Mouse (Mus musculus): ENCODE measurements around the gene Prrt2. TPM values are rescaled to one million over a fixed set of nuclear protein-coding genes. Genes with fewer than 3 reads are reported as not detected.
A peak's percentile ranks its signal among the peaks of the same experiment; 100 is the strongest.

Prrt2 gene
- polyA plus RNA-seq, 1 experiment from 2014 or later: 0.36 TPM

GRCm38 (mm10) chr7:127026616-127026983 is 5.6 kb upstream of the Prrt2 start:
- in situ Hi-C loops (cut with MboI; ENCODE audit: low pct_unique_long_range_greater_than_20kb): no loop called here
- no peak for TF ChIP-seq CTCF (IDR thresholded peaks at IDR 0.05)
- CTCF ChIA-PET: interaction anchor here (3.3 kb wide), 1 partner anchor 11 kb away, joined by 21 read pairs; the partner anchor contains the start of genes Mvp, Pagr1a and Pagr1b
- POLR2A ChIA-PET: interaction anchor here (5.6 kb wide), 1 partner anchor 10 kb away, joined by 31 read pairs; the partner anchor contains the start of genes Pagr1a and Pagr1b
- no peaks in the 10 kb centered on the region for H3K27me3 ChIP-seq
- DNase-seq (ENCODE audit: low read depth, low spot score): no peak
- peak; percentile 1 for ATAC-seq

GRCm38 (mm10) chr7:127026161-127026600 is 5.2 kb upstream of the Prrt2 start:
- ATAC-seq (peak; percentile 26), DNase-seq (ENCODE audit: low read depth, low spot score) (no peak)
- CTCF ChIA-PET: interaction anchor here (3.3 kb wide), 1 partner anchor 11 kb away, joined by 21 read pairs; the partner anchor contains the start of genes Mvp, Pagr1a and Pagr1b
- POLR2A ChIA-PET: interaction anchor here (1.6 to 5.6 kb wide), 2 partner anchors 10 to 77 kb away, joined by 9 to 31 read pairs; partner anchors contain the start of genes Pagr1a and Pagr1b
- no peaks in the 10 kb centered on the region for H3K27me3 ChIP-seq
- in situ Hi-C loops (cut with MboI; ENCODE audit: low pct_unique_long_range_greater_than_20kb): no loop called here
- TF ChIP-seq CTCF (IDR thresholded peaks at IDR 0.05): no peak

GRCm38 (mm10) chr7:127025556-127026160 is 4.6 kb upstream of the Prrt2 start:
- no peak for ATAC-seq

GRCm38 (mm10) chr7:127024755-127025555 is 3.9 kb upstream of the Prrt2 start:
- in situ Hi-C loops (cut with MboI; ENCODE audit: low pct_unique_long_range_greater_than_20kb): no loop called here

More at GRCm38 (mm10) chr7:127025556-127026160, 4.6 kb upstream of the Prrt2 start:
- no peak for TF ChIP-seq CTCF (IDR thresholded peaks at IDR 0.05)
- DNase-seq (ENCODE audit: low read depth, low spot score): no peak
- POLR2A ChIA-PET: interaction anchor here (1.6 to 5.6 kb wide), 2 partner anchors 9 to 77 kb away, joined by 9 to 31 read pairs; partner anchors contain the start of genes Pagr1a and Pagr1b
- in situ Hi-C loops (cut with MboI; ENCODE audit: low pct_unique_long_range_greater_than_20kb): no loop called here
- CTCF ChIA-PET: interaction anchor here (0.8 to 3.3 kb wide), 2 partner anchors 10 to 76 kb away, joined by 3 to 21 read pairs; partner anchors contain the start of genes Mvp, Pagr1a and Pagr1b
- no peaks in the 10 kb centered on the region for H3K27me3 ChIP-seq

GRCm38 (mm10) chr7:127023896-127024690 is 3.1 kb upstream of the Prrt2 start:
- ChIA-PET CTCF (interaction anchor here (1.0 to 3.3 kb wide), 3 partner anchors 9 to 87 kb away, joined by 3 to 21 read pairs (median 4); partner anchors contain the start of genes Mvp, Pagr1a and Pagr1b), POLR2A (interaction anchor here (0.6 to 5.6 kb wide), 8 partner anchors 7 to 609 kb away, joined by 3 to 31 read pairs (median 4); partner anchors contain the start of genes Mvp, Pagr1a and Pagr1b)
- ATAC-seq (no peak), DNase-seq (ENCODE audit: low read depth, low spot score) (no peak)
- in situ Hi-C loops (cut with MboI; ENCODE audit: low pct_unique_long_range_greater_than_20kb): no loop called here
- no peaks in the 10 kb centered on the region for H3K27me3 ChIP-seq
- no peak for TF ChIP-seq CTCF (IDR thresholded peaks at IDR 0.05)

More at GRCm38 (mm10) chr7:127024755-127025555, 3.9 kb upstream of the Prrt2 start:
- no peak for TF ChIP-seq CTCF (IDR thresholded peaks at IDR 0.05)
- peak; percentile 23 for ATAC-seq
- no peak for DNase-seq (ENCODE audit: low read depth, low spot score)
- no peaks in the 10 kb centered on the region for H3K27me3 ChIP-seq
- POLR2A ChIA-PET: interaction anchor here (0.6 to 5.6 kb wide), 5 partner anchors 8 to 78 kb away, joined by 4 to 31 read pairs (median 5); partner anchors contain the start of genes Mvp, Pagr1a and Pagr1b
- CTCF ChIA-PET: interaction anchor here (0.8 to 3.3 kb wide), 4 partner anchors 10 to 86 kb away, joined by 3 to 21 read pairs (median 4); partner anchors contain the start of genes Mvp, Pagr1a and Pagr1b

GRCm38 (mm10) chr7:127023272-127023691 is 2.3 kb upstream of the Prrt2 start:
- no peak for TF ChIP-seq CTCF (IDR thresholded peaks at IDR 0.05)
- CTCF ChIA-PET: interaction anchor here (3.3 kb wide), 1 partner anchor 8 kb away, joined by 21 read pairs; the partner anchor contains the start of genes Mvp, Pagr1a and Pagr1b
- H3K27me3 ChIP-seq: no peaks in the 10 kb centered on the region
- DNase-seq (ENCODE audit: low read depth, low spot score) (no peak), ATAC-seq (no peak)
- in situ Hi-C loops (cut with MboI; ENCODE audit: low pct_unique_long_range_greater_than_20kb): no loop called here
- POLR2A ChIA-PET: interaction anchor here (0.6 to 5.6 kb wide), 2 partner anchors 7 to 609 kb away, joined by 3 to 31 read pairs; partner anchors contain the start of genes Pagr1a and Pagr1b

GRCm38 (mm10) chr7:127022528-127023271 is 1.7 kb upstream of the Prrt2 start:
- in situ Hi-C loops (cut with MboI; ENCODE audit: low pct_unique_long_range_greater_than_20kb): no loop called here
- DNase-seq (ENCODE audit: low read depth, low spot score) (no peak), ATAC-seq (no peak)
- ChIA-PET CTCF (no interaction called here), POLR2A (no interaction called here)
- H3K27me3 ChIP-seq: no peaks in the 10 kb centered on the region
- no peak for TF ChIP-seq CTCF (IDR thresholded peaks at IDR 0.05)

GRCm38 (mm10) chr7:127021563-127022527 is 834 bp upstream of the Prrt2 start:
- CTCF ChIA-PET: no interaction called here
- H3K27me3 ChIP-seq: no peaks in the 10 kb centered on the region
- in situ Hi-C loops (cut with MboI; ENCODE audit: low pct_unique_long_range_greater_than_20kb): no loop called here
- DNase-seq (ENCODE audit: low read depth, low spot score) (no peak), ATAC-seq (no peak)
- TF ChIP-seq CTCF (IDR thresholded peaks at IDR 0.05): no peak
- POLR2A ChIA-PET: no interaction called here
